Mouse (Mus musculus): Measurements from ENCODE around the gene Ambra1.

The Ambra1 gene

GRCm38 (mm10) chr2:91934826-91935525 is 205.0 kb downstream of the Ambra1 start:
- DNase-seq (ENCODE audit: low read depth): no peak

- no peak for DNase-seq (ENCODE audit: low read depth)
Measured at GRCm38 (mm10) chr2:91936154-91936553, 206.2 kb downstream of the Ambra1 start.

DNA sequence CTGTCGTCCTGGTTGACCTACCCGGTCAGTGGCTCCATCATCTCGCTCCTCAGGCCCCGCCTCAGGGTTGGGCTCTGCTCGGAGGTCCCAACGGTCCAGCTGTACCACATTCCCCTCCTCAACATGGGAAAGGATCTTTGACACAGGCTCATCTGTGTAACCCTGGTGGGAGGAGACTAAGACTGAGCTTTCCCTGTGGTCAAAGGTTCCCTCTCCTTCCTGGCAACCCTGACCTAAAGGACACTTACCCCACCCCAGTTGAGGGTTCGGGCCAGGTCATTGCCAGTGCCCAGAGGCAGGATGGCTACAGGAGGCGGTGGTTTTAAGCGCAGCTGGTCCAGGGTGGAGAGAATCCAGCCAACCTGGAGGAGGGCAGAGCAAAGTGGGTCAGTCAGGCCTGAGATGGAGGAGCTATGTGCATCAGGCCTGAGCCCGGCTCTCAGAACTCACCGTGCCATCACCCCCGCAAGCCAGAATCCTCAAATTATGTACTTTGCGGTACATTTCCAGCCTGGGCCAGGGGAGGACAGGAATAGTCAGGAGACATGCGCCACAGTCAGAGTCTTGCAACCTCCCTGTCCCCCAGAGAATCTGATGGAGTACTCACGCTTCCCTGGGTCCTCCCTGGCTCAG is 209.5 kb downstream of the Ambra1 start:
- no peak for DNase-seq (ENCODE audit: low read depth)

DNA sequence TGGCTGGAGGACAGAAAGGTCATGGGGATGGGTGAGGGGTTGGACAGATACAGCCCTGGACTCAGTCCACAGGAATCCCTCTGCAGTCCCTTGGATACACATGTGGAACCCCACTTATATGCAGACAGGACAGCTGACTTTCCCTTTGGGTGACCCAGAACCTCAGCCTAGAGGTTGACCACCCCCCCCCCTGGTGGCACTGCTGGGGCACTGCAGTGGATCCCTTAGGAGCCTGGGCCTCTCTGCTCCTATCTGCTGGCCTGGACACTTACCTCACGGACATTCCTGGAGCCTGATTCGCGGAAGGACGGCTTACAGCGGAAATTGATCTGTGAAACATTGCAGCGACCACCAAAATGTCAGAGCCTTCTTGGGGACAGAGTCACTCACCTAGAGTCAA is 212.4 kb downstream of the Ambra1 start:
- peak; percentile 19 for DNase-seq (ENCODE audit: low read depth)

DNA sequence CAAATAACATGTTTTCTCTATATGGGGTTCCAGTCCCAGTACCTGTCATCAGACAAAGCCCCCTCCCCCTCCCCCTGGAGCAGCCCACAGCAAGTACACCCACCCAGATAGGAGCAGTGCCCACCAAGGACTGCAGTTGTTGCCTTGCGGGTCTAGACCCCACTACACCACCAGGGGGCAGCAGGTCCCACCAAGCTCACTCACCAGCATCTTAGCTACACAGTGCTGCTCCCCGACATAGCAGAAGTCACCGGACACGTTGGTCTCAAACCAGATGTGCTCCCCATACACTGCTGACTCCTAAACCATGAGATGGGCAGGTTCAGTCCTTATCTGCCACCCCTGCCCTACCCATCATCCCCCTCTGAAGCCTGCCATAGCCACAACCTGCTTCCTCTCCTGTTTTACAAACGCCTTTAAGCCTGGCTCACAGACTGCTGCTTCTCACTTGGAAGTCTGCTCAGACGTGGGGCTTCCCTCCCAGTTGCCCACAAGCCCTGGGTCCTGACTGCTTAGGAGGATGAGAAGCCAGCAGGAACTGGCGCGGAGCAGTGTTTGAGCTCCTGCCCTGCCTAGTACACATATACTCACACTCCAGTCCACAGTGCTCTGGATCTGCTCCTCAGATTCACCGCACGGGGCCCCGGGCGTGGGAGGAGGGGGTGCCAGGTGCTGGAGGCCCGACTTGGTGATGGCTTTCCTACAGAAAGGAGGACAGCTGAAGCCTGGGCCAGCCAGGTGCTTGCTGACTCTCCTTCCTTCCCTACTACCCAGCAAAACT is 214.4 kb downstream of the Ambra1 start:
- peak; percentile 82 for DNase-seq (ENCODE audit: low read depth)

DNA sequence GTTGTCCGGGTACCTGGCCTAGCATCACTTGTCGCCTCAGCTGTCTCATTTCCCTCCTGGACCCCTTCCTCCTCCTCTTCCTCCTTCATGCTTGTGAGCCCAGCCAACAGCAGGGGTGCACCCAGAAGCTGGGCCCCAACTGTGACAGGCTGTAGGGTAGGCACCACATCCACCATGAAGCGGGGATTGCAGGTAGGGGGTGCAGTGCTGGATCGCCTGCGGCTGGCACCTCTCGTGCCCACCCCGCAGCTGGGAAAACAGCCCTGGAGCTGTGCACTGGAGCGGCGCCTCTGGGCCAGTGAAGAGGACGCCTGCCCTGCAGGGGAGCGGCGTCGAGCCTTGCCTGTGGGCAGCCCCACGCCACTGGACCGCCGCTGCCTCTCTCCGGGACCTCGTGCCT is 215.5 kb downstream of the Ambra1 start, which contains the start of gene Gm9821:
Gene Gm9821 (plus strand): TSS at position 221 of the 400 bp plus-strand sequence.
- DNase-seq (ENCODE audit: low read depth): no peak

DNA sequence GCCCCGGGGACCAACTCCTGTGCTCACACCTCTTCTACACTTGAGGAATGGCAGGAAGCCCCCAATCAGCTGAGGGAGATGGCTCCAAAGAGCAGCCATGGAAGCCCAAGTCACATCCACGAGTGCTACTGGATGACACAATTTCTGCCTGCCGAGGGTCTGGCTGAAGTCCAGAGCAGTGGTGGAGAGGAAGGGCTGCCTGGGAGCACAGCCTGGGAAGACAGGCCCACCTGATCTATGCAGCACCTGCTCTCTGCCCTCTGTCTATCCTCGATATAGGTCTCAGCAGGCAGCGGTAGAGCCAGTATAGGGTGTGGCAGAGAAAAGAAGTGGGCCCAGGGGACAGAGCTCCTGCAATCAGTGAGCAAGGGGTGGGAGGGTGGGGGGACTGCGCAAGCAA is 216.9 kb downstream of the Ambra1 start:
- no peak for DNase-seq (ENCODE audit: low read depth)

DNA sequence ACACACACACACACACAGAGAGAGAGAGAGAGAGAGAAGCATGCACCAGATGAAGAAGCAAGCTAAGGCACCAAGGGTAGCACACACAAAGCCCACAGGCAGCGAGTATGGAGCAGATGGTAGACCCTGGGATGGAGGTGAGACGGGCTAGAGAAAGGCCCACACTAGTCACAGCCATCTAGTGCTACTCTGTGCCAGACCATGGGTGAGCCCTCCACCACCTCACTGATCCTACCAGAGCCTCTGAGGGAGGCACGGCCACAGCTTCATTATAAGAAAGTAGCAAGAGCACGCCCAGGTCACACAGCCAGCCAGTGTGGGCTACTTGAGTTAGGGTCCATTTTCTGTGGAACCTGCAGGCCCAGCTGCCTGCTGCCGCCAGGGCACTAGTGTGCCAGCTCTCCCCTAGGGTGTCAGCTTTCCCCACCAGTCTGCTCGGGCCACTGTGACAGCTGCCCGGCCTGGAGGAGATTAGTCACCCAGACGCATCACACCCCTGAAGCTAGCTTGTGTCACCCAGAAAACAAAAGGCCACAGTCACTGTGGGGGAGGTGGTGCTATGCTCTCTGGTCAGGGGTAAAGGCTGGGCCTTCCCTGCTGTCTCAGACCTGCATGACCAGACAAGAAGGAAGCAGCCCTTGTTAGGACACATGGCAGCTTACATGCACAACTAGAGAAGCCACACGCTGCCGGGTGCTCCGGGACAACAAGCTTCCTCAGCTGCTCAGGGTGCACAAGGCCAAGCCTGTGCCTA is 217.6 kb downstream of the Ambra1 start:
- peak; percentile 34 for DNase-seq (ENCODE audit: low read depth)

DNA sequence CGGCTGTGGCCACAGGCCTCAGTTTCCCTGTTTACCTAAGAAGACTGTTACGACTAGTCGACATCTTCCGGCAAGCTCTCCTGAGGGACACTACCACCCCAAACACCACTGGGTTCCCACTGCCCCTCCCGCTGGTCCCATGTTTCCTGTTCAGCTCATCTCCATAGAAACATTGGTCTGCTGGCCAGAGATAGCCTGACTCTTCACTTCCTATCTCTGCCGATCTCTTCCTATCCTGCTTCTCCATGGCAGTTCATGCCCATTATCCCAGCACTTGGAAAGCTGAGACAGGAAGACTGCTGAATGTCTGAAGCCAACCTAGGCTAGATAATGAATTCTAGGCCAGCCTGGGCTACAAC is 218.2 kb downstream of the Ambra1 start:
- no peak for DNase-seq (ENCODE audit: low read depth)

- DNase-seq (ENCODE audit: low read depth): no peak
Measured at GRCm38 (mm10) chr2:91948792-91949241, 218.9 kb downstream of the Ambra1 start.

GRCm38 (mm10) chr2:91949411-91950274 is 219.7 kb downstream of the Ambra1 start:
- no peak for DNase-seq (ENCODE audit: low read depth)

DNA sequence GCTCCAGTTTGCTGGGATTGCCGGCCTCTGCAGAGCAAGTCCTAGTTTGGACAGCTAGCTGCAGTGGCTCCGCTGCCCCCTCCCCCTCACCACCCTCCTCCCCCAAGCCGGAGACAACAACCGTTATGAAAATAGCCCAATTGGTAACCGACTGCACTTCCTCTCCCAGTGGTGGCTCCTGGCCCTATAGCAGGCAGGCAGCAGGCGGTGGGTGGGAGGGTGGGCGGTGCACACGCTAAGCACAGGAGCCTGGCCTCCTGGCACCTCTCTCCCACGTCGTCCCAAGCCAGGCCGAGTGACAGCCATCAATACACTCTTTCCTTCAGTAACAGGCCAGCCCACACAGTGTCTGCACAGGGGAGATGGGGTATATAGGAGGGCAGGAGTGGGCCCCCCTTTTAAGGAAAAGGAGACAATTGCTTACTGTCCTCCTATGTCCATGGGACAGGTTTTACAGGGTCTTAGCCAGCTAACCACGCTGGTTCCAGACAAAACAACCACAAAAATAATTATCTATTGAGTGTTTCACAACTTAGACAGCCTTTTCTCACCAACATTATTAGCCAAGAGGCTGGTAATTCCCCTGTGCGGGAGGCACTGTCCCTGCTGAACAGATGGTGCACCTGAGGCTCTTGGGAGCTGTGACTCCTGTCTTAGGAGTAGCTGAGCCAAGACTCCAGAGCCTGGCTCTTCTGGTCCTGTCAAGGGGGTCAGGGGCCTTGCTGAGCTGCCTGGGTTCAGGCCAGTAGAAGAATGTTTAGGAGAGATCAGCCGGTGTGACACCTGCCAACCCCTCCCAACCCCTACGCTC is 220.5 kb downstream of the Ambra1 start:
- no peak for DNase-seq (ENCODE audit: low read depth)

GRCm38 (mm10) chr2:91953825-91954224 is 223.9 kb downstream of the Ambra1 start:
- peak; percentile 50 for DNase-seq (ENCODE audit: low read depth)

GRCm38 (mm10) chr2:91955121-91955591 is 225.2 kb downstream of the Ambra1 start:
- no peak for DNase-seq (ENCODE audit: low read depth)

DNA sequence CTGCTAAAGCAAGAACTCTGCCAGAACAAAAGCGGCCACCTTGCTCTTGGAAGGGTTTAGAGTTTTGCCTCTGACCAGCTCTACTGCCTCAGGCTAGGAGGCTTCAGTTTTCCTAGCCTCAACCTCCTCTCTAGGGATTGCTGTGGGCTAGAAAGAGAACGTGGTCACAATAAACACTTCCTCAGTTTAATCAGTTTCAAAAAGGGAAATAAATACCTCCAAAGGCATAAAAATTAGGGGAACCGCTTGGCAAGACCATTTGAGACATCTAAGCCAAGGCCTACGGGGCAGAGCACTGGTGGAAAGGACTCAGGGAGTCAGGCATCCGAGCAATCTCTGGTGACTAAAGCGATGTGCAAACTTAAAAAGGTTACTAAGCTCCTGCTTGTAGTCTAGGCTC is 225.9 kb downstream of the Ambra1 start:
- no peak for DNase-seq (ENCODE audit: low read depth)

DNA sequence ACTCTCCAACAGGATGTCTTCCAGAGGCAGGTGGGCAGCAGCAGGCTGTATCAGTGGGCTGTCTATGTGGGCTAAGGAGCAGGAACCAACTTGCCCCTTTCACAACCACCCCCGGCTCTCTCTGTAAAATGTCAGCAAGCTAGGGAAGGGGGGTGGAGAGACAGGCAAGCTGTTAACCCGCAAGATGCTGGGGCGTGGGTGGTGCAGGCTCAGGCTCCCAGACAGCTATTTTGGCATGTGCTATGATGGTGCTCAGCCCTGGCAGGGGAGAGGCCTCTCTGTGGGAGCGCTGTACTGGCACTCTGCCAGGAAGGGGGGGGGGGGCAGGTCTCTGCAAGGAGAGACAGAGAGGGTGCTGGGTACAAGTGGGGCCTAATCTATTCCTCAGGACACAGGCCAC is 227.2 kb downstream of the Ambra1 start:
- DNase-seq (ENCODE audit: low read depth): peak; percentile 54

DNA sequence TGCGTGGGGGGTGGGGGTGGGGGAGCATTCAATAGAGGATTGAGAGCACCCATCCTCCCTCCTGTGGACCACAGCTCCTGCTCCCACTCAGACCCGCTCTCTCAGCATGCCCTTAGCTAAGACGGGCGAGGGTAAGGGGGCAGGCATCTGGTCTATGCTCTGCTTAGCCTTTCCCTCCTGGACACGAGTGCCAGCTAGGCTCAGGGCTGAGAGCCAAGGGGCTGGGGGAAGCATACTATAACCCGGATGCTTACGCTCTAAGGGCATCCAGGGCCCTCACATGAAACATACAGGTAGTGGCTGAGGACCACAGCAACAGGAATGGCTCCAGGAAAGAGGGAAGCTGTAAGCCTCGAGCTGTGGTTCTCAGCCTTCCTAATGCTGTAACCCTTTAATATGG is 228.1 kb downstream of the Ambra1 start:
- DNase-seq (ENCODE audit: low read depth): no peak

DNA sequence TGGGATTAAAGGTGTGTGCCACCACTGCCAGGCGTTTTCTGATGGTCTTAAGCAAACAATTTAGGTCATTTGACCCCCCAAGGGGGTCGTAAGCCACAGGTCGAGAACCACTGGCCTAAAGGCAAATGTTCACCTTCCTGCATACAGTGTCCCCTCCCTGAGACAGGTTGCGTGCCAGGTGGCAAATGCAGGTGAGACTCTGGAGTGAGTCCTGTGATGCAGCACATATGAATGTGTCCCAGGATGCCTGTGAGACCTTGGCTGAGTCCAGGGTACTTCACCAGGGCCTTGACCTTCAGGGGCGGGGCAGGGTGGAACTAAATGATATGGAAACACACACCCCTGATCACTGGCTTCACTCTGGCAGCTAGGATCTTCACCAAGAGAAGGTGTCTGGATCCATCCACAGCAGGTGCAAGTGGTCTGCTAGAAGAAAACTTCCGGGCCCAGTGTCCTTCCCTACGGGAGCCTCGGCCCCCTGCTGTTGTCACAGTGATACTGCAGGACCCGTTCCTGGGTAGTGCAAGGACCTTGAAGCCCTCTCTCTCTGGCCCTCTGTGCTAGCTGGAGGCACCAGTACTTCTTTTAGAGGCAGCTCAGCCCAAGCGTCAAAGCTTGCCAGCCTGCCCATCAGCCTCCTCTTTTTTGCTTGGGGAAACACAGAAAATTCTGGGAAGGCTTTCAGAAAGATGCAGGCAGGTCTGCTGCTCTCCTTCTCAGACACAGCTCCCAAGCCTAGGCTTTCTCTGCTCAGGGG is 228.9 kb downstream of the Ambra1 start:
- peak; percentile 52 for DNase-seq (ENCODE audit: low read depth)

Measured in NIH3T3 (cell line).